15 mouse cellular contexts compared by ENCODE assay signal in genomic region chr13:44711882-44712281, GRCm38 (mm10).
"Had no signal": no experiment of that assay in that cellular context is flagged by ENCODE, and none has a peak within 500 bp of the region (broad histone marks: within the 10 kb centered on the region; RNA-seq: fewer than 3 reads in every experiment).

No protein-coding gene starts in this region.

- H3K4me3 ChIP-seq: layer of hippocampus, adult 2 months; limb, embryonic 13.5 days; midbrain, embryonic 12.5 days; myocyte; neural tube, embryonic 15.5 days had no signal

- DNase-seq: kidney, adult 8-10 months; kidney, postnatal 4 days; left cerebral cortex, postnatal 4 days; lung, embryonic 14.5 days; lung, postnatal 10 days; lung, postnatal 4 days; thymus, adult 18-20 months; thymus, postnatal 14 days had no signal

- H3K9me3 ChIP-seq: limb, embryonic 13.5 days; midbrain, embryonic 12.5 days; neural tube, embryonic 15.5 days had no signal

- H3K36me3 ChIP-seq: limb, embryonic 13.5 days; midbrain, embryonic 12.5 days; neural tube, embryonic 15.5 days had no signal

- H3K4me2 ChIP-seq: limb, embryonic 13.5 days; liver, embryonic 11.5 days; lung, embryonic 14.5 days; midbrain, embryonic 12.5 days; neural tube, embryonic 15.5 days had no signal

- H3K27ac ChIP-seq: kidney, postnatal 0 days; layer of hippocampus, adult 2 months; limb, embryonic 13.5 days; midbrain, embryonic 12.5 days; neural tube, embryonic 15.5 days had no signal

- H3K9ac ChIP-seq: limb, embryonic 13.5 days; lung, embryonic 14.5 days; midbrain, embryonic 12.5 days; neural tube, embryonic 15.5 days had no signal

- H3K27me3 ChIP-seq: limb, embryonic 13.5 days; neural tube, embryonic 15.5 days had no signal
